Mouse (Mus musculus): ENCODE measurements around the gene Kif27.

DNA sequence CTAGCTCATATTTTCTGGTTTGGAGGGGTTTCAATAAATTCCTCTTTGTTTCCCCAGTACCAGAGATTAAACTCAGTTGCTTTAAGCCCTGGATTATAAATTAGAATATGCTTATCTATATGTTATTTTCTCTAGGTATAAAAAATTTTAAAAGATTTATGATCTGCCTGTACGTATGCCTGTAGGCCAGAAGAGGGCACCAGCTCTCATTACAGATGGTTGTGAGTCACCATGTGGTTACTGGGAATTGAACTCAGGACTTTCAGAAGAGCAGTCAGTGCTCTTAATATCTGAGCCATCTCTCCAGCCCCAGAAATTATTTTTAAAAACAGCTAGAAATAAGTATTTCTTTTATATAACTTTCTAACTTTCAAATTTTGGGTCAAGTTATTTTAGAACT, 69.6 kb downstream of the Kif27 start:
- TF ChIP-seq POLR2A (IDR thresholded peaks at IDR 0.05; ENCODE audit: low read depth, low read length) (no peak), CTCF (IDR thresholded peaks at IDR 0.05; ENCODE audit: extremely low read depth, insufficient read depth, insufficient read length, insufficient replicate concordance) (no peak)
